Mouse (Mus musculus) spleen, postnatal 14 days (tissue): ENCODE measurements around the gene Apold1.
A peak's percentile ranks its signal among the peaks of the same experiment; 100 is the strongest.

ENCODE experiments used
- DNase-seq, 2 experiments: peaks; one replicate each; pipeline ENCODE4 v3.0.0; 2021 to 2022; ENCODE audit warnings: low spot score in 2 of 2

The Apold1 gene

DNA sequence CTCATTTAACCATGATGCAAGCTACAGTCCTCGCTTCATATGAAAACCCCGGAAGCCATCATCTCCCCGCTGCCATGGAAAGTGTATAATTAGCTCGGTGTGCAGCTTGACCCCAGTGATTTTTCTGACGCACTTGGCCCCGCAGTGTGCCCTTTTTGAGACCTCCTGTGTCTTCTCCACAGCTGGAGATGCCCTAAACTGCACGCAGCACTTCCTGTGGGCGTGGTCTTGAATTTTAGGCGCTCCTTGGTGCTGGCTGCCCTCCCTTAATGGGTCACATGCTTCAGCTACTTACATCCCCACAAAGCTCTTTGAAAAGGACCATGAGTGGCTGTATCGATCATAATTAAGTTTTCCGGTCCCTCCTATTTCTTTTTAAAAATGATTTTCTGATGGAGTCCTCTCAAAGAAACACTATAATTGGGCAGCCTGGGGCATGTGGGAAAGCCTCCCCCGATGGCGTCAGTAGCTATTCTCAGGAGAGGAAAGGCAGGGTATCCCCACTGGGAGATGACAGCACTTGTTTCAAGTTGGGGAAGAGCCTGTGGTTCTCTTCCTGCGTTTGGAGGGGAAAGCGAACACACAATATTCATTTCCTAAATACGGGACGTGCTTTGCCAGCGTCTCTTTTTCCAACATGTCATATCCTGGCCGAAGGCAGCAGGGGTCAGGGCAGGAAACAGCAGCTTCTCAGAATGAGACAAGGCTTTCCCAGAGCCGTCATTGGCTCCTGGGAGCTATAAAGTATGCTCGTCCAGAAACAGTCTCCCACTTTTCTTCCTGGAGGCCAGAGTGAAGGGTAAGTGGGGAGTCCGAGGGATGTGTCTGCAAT is at the start of gene Apold1:
Apold1 (plus strand) TSS at position 488 of the 832 bp plus-strand sequence.
- DNase-seq, result no peak

DNA sequence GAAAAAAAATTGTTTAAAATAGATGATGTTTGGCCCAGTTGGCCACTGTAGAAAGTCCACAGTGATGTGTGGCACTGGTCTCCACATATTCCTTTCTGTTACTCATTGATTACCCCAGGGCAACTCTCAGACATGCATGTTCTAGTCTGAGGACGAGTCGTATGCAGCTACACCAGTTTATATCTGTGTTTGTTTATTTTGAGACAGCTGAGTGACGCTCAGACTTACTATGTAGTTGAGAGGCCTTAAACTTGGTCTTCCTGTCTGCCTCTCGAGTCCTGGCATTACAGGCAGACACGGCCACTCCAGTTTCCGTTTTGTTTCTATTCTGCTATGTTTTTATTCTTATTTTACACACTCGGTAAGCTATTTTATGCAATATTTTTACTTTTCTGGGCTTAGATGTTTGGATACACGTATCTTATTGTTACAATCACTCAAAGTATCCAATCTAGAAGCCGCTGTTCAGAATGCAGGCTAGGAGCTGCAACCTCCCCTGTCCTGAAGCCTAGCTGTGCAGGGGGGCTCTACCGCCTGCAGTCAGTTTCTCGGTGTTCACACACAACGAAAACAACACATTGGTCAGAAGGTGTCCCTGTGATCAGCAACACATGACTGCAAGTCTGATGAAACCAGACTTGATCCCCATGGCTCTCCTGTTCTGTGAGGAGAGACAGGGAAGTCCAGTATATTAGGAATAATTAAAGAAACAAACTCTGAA is 48.9 kb upstream of the Apold1 start:
- DNase-seq, result no peak

DNA sequence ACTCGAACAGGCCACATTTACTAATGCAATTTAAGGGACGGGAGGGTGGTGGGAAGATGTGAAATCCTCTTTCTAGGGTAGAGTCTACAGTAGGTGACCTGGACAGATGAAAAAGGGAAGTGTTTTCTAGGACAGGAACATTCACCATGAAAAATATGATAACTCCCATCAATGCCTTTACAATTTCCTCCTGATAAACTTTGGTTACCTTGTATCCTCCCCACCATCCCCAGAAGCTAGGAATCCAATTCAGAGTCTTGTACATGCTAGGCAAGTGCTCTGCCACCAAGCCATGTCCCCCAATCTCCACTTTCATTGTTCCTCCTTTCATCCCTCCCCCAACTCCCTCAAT is 48.3 kb upstream of the Apold1 start:
- DNase-seq, result no peak

DNA sequence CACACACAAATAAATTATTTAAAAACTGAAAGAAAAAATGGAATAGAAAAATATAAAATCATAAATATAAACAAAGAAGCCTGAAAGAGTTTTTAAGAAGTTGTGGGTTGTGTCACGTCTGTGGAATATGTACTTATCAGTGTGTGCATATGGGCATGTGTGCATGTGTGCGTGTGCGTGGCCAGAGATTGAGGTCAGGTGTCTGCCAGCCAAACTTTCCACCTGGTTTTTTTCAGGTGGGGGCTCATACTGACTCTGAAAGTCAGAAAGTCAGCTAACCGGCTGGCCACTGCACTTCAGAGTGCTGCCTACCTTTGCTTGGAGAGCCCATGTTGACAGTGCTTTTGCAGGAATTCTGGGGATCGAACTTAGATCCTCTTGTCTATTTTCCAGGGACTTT is 47.2 kb upstream of the Apold1 start:
- DNase-seq, result no peak

DNA sequence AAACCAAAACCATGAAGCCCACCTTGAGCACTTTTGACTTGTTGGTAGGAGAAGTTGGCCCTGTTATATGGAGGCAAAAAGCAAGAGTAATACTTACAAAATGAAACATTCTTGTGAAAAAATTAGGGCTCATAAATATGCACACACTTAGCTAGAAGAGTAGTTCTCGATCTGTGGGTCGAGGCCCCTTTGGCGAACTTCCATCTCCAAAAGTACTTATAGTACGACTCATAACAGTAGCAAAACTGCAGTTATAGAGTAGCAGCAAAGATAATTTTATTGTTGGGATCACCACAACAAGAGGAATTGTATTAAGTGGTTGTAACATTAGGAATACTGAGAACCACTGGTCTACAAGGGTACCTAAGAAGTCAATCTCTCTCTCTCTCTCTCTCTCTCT is 41.7 kb upstream of the Apold1 start:
- DNase-seq, result no peak

DNA sequence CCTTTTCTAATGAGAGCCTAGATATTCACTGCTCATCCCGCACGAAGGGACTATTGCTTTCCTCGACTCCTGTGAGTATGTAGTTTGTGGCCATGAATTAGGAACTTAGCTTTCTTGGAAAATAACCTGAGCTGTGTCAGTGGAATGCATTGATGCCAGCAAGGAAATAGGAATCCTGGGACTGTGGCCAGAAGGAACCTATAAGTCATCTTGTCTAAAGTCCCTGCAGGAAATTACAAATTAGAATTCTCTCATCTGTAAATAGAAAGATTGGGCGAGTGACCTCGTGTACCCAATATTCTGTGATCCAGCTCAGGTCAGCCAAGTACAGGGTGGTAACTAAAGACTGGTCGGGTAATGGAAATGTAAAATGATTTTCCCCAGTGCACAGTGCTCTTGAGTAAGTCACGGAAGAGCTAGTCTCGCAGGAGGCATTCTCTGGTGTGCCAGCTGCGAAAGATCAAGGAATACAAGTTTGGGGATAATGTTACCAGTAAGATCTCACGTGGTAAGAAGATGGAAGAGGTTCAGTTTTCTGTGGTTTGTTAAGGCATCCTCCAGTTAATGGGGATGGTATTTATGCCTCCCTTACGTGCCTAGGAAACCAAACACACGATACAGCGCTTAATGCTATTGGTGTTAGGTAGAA is 37.6 kb upstream of the Apold1 start:
- DNase-seq, result no peak

DNA sequence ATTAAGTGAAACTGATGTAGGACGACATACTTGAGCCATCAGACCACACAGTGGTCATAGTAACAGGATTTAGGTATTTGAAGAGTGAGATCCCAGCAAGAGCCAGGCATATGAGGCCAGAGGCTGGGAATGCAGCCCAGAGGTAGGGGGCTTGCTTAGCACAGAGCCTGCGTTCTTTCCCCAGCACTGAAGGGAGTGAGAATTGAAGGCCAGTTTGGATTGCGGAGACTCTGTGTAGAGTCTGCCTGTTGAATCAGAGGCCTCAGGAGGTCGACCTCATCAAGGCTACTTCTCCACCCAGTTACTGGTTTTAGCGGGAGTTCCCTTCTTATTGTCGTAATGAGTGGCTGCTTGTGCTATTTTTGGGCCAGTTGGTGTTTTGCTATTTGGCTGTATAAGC is 35.5 kb upstream of the Apold1 start:
- DNase-seq, result no peak

DNA sequence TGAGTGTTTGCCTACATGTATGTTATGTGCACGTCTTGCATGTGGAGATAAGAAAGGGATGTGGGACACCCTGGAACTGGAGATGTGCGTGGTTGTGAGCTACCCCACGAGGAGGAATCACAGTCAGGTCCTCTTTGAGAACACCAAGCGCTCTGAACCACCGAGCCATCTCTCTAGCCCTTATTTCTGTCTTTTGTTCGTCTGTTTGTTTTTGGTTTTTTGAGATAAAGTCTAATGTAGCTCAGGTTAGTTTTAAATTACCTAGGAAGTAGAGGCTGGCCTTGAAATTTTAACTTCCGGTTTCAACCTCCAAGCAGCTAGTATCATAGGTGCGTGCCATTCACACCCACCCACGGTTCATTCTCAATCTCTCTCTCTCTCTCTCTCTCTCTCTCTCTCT is 34.7 kb upstream of the Apold1 start:
- DNase-seq, result no peak

DNA sequence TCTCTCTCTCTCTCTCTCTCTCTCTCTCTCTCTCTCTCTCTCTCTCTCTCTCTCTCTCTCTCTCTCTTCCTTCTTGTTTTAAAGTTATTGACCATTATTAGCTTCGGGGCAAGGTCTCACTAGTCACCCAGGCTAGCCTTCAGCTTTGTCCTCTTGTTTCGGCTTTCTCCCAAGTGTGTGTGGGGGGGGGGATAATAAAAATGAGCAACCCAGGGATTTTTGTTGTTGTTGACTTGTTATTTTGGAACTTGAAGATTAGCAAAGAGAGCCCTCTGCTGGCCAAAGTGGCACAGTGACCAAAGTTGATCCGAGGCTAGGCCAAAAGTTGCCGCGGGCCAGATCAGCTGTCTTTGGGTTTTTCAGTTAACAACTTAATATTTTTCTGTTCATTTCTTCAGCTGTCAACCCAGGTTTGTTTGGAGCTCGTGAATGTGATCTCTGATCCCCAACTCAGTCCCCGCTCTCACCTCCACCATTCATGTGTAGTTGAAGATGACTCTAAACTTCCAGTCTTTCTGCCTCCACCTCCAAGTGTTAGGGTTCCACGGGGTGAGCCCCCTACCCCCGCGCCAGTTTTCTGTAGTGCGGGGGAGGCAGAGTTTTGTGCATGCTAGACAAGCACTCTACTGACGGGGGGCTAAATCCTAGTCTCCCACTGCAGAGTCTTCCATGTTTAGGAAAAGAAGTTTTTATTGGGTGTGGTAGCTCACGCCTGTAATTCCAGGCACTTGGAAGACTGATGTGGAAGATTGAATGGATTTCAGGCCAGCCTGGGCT is 34.0 kb upstream of the Apold1 start:
- DNase-seq, result peak; percentile 31 to 70

DNA sequence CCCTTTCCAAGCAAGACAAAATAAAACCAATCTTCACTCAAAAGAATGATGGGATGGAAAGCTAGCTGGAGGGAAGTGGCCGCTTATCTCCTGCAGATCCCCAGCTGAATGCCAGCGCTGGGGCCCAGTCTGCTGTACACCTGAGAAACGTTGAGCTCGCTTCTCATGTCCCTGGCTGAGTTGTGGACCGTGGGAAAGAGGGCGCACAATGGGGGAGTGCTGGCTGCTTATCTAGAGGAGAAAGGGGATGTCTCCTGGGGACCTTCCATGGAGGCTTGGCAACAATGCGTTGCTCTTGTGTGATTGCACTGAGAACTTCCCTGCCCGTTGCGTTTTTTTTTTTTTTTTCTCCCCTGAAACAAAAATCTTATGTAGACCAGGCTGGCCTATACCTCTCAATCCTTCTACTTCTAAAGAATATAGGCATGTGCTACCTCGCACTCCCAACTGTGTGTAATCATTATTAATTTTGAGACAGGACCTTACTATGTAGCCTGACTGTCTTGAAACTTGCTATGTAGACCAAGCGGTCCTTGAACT is 32.9 kb upstream of the Apold1 start:
- DNase-seq, result no peak

DNA sequence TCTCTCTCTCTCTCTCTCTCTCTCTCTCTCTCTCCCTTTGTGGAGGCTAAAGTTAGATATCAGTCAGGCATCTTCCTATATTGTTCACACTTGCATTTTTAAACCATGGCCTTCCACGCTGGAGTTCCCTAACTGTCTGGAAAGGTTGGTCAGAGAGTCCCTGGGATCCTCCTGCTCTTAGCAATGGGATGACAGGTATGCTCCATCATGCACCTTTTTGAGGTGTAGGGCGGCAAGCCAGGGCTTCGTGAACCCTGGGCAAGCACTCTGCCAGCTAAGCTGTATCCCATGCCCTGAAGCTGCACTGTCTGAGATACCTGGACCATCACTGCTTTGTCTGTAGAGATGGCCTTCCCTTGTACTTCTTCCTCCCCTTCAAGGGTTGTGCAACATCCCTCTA is 32.3 kb upstream of the Apold1 start:
- no peak for DNase-seq

DNA sequence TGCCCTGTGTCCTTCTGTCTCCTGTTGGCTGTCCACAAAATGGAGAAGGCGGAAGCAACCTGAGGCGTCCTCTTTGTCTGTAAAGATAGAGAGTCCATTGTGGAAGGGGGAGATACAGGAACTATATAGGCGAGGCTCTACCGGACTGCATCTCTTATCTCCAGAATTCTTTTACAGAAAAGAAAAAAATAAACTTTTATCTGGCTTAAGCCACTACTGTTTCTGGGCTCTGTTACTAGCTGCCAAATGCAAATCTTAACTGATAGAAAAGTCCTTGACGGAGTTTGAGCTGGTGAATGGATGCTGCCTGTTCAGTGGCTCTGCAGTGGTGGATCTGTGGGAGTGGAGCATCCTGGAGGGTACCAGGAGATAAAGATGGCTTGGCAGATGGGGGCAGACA is 30.2 kb upstream of the Apold1 start:
- DNase-seq, result no peak

DNA sequence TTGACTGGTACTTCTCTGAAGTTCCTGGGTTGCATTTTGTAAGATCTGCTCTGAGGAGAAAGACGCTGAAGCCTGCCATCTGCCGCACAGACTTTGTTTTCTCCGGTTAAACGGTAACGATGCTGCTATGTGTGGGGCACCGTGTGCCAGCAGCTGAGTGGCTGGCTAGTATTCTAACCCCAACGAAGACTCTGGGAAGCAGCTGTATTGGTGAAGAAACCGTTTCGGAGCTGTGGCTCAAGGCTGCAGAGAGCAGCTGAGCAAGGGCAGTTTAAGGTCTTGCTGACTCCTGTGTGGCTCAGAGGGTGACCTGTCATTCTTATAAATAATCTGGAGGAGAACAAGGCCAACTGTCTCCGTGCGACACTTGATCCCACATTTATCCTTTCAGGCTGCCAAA is 27.5 kb upstream of the Apold1 start:
- no peak for DNase-seq

DNA sequence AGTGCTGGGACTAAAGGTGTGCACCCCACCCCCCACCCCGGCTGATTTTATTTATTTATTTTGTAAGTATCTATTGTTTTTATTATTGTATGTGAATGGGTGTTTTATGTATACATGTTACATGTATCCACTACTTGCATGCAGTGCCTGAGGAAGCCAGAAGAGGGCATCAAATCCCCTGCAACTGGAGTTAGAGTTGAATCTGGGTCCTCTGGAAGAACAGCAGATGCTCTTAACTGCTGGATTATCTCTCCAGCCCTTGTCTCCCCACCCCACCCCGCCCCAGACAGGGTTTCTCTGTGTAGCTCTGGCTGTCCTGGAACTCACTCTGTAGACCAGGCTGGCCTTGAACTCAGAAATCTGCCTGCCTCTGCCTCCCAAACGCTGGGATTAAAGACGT is 25.1 kb upstream of the Apold1 start:
- no peak for DNase-seq

DNA sequence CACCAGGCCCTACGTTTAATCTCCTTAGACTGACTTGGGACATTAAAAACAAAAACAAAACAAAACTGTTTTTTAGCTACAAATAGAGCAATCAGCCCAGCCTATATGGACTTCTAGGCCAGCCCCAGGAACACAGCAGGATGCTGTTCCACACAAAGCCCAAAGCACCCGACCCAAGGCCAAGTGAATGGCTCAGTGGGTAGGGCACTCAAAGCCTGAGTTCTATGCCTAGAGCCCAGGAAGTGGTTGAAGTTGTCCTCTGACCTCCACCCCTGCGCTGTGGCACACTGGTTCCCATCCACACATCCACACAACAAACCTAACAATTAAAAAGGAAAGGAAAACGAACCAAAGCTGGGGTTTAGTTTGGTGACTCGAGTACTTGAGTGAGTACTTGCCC is 20.2 kb upstream of the Apold1 start:
- DNase-seq, result no peak

DNA sequence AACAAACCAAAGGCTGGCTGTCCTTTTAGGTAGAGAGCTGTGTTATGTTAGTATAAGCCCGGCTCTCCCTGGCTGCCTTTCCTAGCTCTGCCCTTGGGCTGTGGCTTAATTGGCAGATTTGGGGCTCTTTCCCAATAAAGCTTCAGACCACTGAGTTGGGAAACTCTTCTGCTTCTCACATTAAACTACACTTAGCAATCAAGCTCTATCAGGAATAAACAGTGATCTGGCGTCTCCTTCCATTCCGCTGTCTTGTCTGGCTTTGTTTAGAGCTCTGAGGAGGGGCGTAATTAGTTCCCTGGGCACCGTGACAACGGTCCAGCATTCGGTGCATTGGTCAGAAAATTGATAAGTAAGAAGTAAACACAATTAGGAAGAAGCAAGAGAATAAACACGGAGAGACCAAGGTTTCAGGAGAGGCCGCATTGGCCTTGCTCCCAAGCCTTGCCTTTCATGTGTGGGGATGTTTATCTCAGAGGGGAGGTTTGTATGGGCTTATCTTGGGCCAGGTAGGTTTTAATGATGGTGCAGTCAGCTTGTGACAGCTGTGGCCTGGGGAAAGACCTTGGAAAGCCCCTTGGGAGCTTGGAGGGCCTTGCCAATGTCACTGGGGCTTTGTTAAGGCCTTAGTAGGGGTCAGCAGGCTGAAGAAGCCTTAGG is 19.5 kb upstream of the Apold1 start:
- no peak for DNase-seq

DNA sequence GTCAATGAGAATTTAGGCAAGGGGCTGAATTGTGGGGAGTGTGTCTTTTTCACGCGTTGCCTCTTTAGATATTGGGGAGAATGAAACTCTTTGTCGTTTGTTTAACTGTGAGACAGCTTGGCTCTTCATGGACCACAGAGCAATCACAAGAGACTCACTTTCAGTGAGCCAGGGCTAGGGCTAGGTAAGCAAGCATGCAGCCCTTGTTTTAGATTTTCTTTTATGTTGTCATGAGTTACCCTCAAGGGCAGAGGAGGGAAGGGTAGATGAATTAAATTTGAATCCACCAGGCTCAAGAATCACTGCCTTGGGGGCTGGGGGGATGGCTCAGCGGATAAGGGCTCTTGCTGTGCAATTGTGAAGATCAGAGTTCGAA is 19.0 kb upstream of the Apold1 start:
- no peak for DNase-seq

DNA sequence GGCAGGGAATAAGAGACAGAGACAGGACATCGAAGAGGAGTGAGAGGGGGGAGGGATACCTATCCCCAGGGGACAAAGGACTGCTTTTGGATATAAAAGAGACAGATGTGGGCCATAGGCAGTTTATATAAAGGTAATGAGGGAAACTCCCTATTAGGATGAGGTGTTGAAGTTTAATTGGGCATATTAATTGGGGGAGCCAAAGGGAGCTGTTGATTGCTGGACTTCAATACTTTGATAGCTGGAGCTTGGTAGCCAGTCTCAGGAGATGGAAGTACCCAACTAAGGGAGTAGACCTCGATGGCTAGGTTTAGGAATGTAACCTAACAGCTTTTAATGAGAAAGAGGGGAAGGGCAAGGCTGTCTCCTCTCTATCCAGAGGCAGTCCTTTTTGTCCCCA is 17.6 kb upstream of the Apold1 start:
- no peak for DNase-seq

DNA sequence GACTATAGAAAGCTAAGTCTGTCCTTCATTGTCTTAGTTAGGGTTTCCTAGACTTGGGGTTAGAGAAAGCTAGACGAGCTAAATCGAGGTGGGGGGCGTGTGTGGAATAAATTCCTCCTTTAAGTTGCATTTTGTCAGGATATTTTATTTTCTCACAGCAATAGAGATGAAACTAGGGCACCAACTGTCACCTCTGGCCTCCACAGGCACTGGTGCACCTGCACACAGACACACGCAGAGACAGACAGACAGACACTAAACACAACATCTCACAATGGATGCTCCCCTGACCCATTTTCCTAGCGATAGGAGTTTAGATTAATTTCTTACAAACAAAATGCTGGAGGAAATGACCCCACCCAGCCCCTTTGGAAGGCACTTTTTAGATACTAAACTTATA is 14.8 kb upstream of the Apold1 start:
- no peak for DNase-seq

DNA sequence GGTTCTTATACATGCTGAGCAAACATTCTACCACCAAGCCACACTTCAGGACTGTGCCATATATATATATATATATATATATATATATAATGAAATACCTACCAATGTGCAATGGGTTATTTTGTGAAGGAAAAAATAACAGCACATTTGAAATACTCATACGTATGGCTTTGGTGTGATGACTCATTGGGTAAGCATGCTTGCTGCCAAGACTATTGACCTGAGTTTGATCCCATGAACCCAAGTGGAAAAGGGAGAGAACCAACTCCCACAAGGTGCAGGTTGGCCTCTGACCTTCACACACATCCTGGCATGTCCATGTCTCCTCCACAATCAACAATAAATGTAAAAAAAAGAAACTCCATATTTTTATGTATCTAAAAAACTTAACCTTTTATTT is 13.2 kb upstream of the Apold1 start:
- no peak for DNase-seq

DNA sequence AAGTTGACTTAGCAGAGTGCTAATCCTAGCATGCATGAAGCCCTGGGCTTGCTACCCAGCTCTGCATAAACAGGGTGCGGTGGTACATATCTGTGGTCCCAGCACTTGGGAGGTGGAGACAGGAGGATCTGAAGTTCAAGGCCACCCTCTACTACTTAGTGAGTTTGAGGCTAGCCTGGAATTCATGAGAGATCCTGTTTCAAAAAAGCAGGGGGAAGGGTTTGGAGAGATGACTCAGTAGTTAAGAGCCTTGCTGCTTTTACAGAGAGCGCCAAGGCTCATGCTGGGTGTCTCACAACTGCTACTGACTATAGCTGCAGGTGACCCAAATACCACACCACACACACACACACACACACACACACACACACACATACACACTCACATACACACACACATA is 12.0 kb upstream of the Apold1 start:
- no peak for DNase-seq

DNA sequence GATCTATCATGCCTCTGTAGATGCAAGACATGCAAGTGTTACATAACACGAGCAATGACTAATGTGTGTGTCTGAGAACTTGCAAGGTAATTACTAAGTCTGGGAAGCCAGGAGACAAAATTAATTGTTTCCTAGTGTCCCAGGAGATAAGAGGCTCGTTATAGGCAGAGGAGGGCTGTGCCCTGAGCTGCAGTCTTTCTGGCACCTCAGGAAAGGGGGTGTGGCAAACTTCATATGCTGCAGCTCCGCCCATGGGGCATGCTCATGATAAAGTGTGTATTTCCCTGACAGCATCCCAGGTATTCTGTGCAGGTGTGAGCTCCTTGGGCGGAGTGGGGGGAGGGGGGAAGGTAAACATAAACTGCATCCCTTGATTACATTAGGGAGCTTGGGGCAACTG is 9.4 kb upstream of the Apold1 start:
- DNase-seq, result no peak
